Mouse (Mus musculus) testis, adult 2 months (tissue): ENCODE results near the gene Sephs1. TPM values are rescaled to one million over a fixed set of nuclear protein-coding genes. Genes with fewer than 3 reads are reported as not detected.

ENCODE experiments used
- H3K27ac ChIP-seq: fragments of 200-500 bp; 2 replicates; pipeline ENCODE4 v1.5.1; 2012; ENCODE audit warnings: low read depth, low read length; ENCODE audit not compliant: control insufficient read depth, insufficient read depth
- H3K27me3 ChIP-seq: fragments of 200-500 bp; 2 replicates; pipeline ENCODE4 v1.6.1; 2012; ENCODE audit warnings: mild to moderate bottlenecking, low read length, moderate library complexity; ENCODE audit not compliant: control insufficient read depth, insufficient read depth
- H3K36me3 ChIP-seq: fragments of 200-500 bp; 2 replicates; pipeline ENCODE4 v1.6.1; 2012; ENCODE audit warnings: mild to moderate bottlenecking, low read length; ENCODE audit not compliant: control insufficient read depth, insufficient read depth
- H3K4me1 ChIP-seq: fragments of 200-500 bp; 2 replicates; pipeline ENCODE4 v1.6.1; 2012; ENCODE audit warnings: low read length; ENCODE audit not compliant: control insufficient read depth, insufficient read depth
- H3K4me3 ChIP-seq: fragments of 200-500 bp; 2 replicates; pipeline ENCODE4 v1.5.1; 2012; ENCODE audit warnings: low read depth, mild to moderate bottlenecking, low read length, moderate library complexity, mixed read lengths; ENCODE audit not compliant: control insufficient read depth
- CTCF ChIP-seq: fragments of 200-500 bp; IDR thresholded peaks from 2 replicates; pipeline ENCODE4 v1.5.1; 2012; ENCODE audit warnings: low read depth, mild to moderate bottlenecking, inconsistent platforms, low read length, moderate library complexity; ENCODE audit not compliant: control insufficient read depth, insufficient read depth, insufficient replicate concordance
- POLR2A ChIP-seq: fragments of 200-500 bp; IDR thresholded peaks from 2 replicates; pipeline ENCODE4 v1.6.1; 2012; ENCODE audit warnings: low read depth, mild to moderate bottlenecking, inconsistent platforms, low read length, moderate library complexity; ENCODE audit not compliant: control insufficient read depth
- polyA plus RNA-seq: library from polyadenylated mRNA; depleted of rRNA; stranded (reverse); fragments of >200 nt; gene quantifications from 2 replicates; pipeline ENCODE4 v1.2.3, GENCODE M21; 2012

The Sephs1 gene
- polyA plus RNA-seq, 1 experiment: 5.8 TPM

DNA sequence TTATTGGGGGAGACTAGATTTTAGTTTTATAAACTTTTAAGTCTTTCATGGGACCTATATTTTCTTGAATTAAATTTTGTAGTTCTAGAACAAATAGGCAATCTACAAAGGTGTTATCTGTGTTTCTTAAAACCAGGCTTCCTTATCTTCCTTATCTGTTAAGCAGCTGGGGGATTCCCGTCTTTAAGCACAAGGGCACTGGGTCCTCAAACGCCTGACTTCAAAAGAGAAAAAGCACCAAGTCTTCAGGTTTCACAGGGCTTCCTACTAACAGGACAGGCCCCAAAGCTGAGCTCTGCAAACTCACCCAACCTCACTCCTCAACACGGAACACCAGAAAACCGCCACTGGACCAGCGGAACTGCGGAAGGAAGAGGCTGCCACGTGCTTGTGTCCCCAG lies 26.6 kb downstream of the Sephs1 start:
- H3K27me3 ChIP-seq: no peaks in the 10 kb centered on the region
- no peaks in the 10 kb centered on the region; the same call in 1 of the 2 replicates for H3K36me3 ChIP-seq
- no peak overlapping the region for H3K27ac ChIP-seq
- no peak for TF ChIP-seq CTCF
- no peak for TF ChIP-seq POLR2A
- H3K4me1 ChIP-seq: no peaks in the 10 kb centered on the region
- H3K4me3 ChIP-seq: no peak overlapping the region

- no peaks in the 10 kb centered on the region; the same call in 1 of the 2 replicates for H3K36me3 ChIP-seq
- TF ChIP-seq POLR2A (no peak), CTCF (no peak)
- no peak overlapping the region for H3K4me3 ChIP-seq
- H3K27ac ChIP-seq: no peak overlapping the region
- H3K27me3 ChIP-seq: no peaks in the 10 kb centered on the region
- no peaks in the 10 kb centered on the region for H3K4me1 ChIP-seq
These were observed 27.5 kb downstream of the Sephs1 start for GRCm38 (mm10) chr2:4908771-4909315.

DNA sequence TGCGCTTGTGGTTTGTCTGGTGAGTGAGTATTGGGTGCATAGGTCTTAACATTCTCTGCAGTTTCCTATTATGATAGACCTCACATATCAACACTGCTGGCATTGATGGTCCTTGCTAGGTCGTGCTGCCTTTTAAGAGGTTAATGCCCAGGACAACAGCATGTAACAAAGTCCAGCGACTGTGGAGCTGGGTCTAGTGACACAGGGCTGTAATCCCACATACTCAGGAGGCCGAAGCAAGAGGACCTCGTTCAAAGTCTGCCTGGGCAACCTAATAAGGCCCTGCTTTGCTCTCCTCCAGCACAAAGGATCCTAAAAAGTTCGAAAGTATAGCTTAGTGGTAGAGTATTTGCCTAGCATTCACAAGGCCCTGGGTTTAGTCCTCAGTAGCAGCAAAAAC lies 28.5 kb downstream of the Sephs1 start:
- TF ChIP-seq CTCF (no peak), POLR2A (no peak)
- no peak overlapping the region for H3K27ac ChIP-seq
- H3K36me3 ChIP-seq: no peaks in the 10 kb centered on the region; the same call in 1 of the 2 replicates
- H3K4me1 ChIP-seq: no peaks in the 10 kb centered on the region
- H3K4me3 ChIP-seq: no peak overlapping the region
- no peaks in the 10 kb centered on the region for H3K27me3 ChIP-seq

DNA sequence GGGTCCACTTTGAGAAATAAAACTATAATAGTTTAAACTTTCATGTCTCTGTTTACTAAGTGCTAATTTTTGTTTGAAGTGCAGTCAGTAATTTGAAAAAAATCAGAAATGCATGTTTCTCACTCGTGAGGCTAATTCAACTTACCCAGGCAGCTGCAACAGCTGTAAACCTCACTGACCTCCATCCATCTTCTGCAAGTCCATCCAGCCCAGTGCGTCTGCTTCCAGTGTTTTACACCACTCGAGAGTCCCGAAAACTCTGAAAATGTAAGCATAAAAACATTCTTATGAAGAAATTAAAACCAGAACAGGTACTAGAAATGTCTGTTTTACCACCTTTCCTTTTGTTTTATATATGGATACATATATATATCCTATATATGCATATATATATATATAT lies 29.2 kb downstream of the Sephs1 start:
- H3K27ac ChIP-seq: no peak overlapping the region
- H3K36me3 ChIP-seq: no peaks in the 10 kb centered on the region; the same call in 1 of the 2 replicates
- no peak overlapping the region for H3K4me3 ChIP-seq
- H3K4me1 ChIP-seq: no peaks in the 10 kb centered on the region
- H3K27me3 ChIP-seq: no peaks in the 10 kb centered on the region
- TF ChIP-seq CTCF (no peak), POLR2A (no peak)

DNA sequence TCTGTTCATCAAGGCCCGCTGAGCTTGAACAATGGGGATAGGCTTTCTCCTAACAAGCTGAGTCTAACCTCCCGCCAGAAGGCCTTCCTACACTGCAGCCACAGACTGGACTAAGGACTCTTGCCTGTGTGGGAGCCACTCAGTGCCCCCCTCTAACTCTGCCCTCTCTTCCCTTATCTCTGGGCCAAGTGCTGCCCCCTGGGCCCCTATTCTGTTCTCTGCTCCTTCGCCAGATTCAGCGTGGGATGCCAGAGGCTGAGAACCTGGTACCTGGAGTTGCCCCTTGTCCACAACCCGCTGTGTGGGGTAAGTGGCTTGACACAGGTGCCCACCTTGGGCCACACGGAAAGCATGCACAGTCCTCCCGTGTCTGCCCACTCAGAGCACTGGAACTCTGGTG lies 32.6 kb downstream of the Sephs1 start:
- TF ChIP-seq POLR2A (no peak), CTCF (no peak)
- Histone ChIP-seq H3K27me3 (no peaks in the 10 kb centered on the region), H3K4me1 (peaks cover 4% of the 10 kb centered on the region; the same call in 1 of the 2 replicates), H3K27ac (no peak overlapping the region), H3K4me3 (peak overlapping the region; percentile 51), H3K36me3 (no peaks in the 10 kb centered on the region)

DNA sequence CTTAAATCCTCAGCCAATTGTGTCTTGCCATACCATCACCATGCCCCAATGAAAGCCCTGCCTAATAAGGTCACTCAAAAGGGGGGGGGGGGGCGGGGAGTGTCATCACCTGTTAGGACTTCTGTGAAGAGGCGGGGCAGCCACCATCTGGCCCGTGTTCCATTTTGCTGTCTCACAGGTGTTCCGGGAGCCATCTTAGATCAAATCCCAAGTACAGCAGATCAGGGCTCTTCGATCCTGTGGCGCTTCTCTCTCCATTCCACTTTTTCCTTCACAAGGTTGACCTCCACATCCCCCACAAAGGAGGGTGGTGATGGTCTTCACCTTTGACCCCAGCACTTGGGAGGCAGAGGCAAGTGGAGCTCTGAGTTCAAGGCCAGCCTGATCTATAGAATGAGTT lies 34.7 kb downstream of the Sephs1 start:
- H3K4me3 ChIP-seq: no peak overlapping the region
- no peaks in the 10 kb centered on the region for H3K36me3 ChIP-seq
- H3K27ac ChIP-seq: no peak overlapping the region
- no peaks in the 10 kb centered on the region for H3K27me3 ChIP-seq
- TF ChIP-seq POLR2A (no peak), CTCF (no peak)
- peaks cover 7% of the 10 kb centered on the region for H3K4me1 ChIP-seq

DNA sequence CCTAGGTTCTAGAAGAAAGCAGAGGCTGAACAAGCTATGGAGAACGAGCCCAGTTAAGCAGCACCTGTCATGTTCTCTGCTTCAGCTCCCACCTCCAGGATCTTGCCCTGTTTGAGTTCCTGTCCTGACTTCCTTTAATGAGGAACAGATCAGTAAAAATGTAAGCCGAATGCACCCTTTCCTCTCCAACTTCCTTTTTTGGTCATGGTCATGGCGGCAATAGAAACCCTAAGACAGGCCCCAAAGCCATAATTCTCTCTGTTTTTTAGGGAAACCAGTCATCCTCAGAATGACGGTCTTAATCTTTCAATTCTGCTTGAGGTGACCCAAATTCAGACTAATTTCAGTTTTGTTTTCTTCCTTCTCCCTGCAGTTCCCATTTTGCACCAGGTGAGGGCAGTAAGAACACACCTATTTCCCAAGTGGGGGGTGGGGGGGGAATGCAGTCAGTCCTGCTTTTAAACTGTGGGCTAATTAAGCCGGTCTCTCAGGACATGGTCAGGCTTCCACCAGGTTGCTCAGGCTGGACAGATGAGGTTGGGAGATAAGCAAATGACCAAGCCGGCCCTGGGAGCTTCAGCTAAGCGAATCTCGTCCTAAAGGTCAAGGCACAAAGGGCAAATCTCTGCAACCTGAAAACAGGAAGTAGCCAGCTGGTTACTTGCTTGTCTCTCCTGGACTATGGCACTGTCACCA lies 36.1 kb downstream of the Sephs1 start:
- H3K4me3 ChIP-seq: no peak overlapping the region
- TF ChIP-seq POLR2A: no peak
- peak; percentile 40; the same call in 1 of the 2 replicates for TF ChIP-seq CTCF
- peaks cover 7% of the 10 kb centered on the region for H3K4me1 ChIP-seq
- H3K27me3 ChIP-seq: no peaks in the 10 kb centered on the region
- H3K36me3 ChIP-seq: no peaks in the 10 kb centered on the region
- H3K27ac ChIP-seq: peak overlapping the region; percentile 59
